Mouse (Mus musculus): Measurements from ENCODE around the gene Ctsw.

Ctsw gene

GRCm38 (mm10) chr19:5468374-5468773 lies at the start of gene Ctsw:
Ctsw (minus strand) TSS chr19:5468507.
- peak in 1 of 2 experiments; percentile 37 for DNase-seq

- DNase-seq, result no peak
Observed at GRCm38 (mm10) chr19:5516906-5517505, 48.7 kb upstream of the Ctsw start.

GRCm38 (mm10) chr19:5515840-5516777 lies 47.8 kb upstream of the Ctsw start:
- no peak for DNase-seq

- no peak for DNase-seq
Observed at GRCm38 (mm10) chr19:5513005-5513349, 44.7 kb upstream of the Ctsw start.

GRCm38 (mm10) chr19:5512091-5513004 lies 44.0 kb upstream of the Ctsw start:
- DNase-seq, result no peak

GRCm38 (mm10) chr19:5511074-5511632 lies 42.8 kb upstream of the Ctsw start:
- DNase-seq, result no peak

- peak; percentile 99 to 100 for DNase-seq
Observed at GRCm38 (mm10) chr19:5510031-5511026, 42.0 kb upstream of the Ctsw start, which contains the start of gene Snx32. Snx32 (minus strand) TSS chr19:5510538.

- DNase-seq, result no peak
Observed at GRCm38 (mm10) chr19:5503687-5504086, 35.4 kb upstream of the Ctsw start, which contains the start of gene 1700020D05Rik. 1700020D05Rik (minus strand) TSS chr19:5503787.

GRCm38 (mm10) chr19:5500330-5500875 lies 32.1 kb upstream of the Ctsw start:
- DNase-seq, result no peak

GRCm38 (mm10) chr19:5496052-5496370 lies 27.7 kb upstream of the Ctsw start:
- no peak for DNase-seq

- no peak for DNase-seq
Observed at GRCm38 (mm10) chr19:5495353-5496051, 27.2 kb upstream of the Ctsw start.

- DNase-seq, result peak; percentile 57 to 87
Observed at GRCm38 (mm10) chr19:5494314-5494713, 26.0 kb upstream of the Ctsw start.

GRCm38 (mm10) chr19:5493301-5493721 lies 25.0 kb upstream of the Ctsw start:
- DNase-seq, result peak; percentile 40 to 68

- DNase-seq, result no peak
Observed at GRCm38 (mm10) chr19:5492641-5493040, 24.3 kb upstream of the Ctsw start.

GRCm38 (mm10) chr19:5490898-5491708 lies 22.8 kb upstream of the Ctsw start:
- peak; percentile 90 to 94 for DNase-seq

GRCm38 (mm10) chr19:5490313-5490897 lies 22.1 kb upstream of the Ctsw start, which contains the start of gene Cfl1:
Cfl1 (plus strand) TSS chr19:5490455.
- peak; percentile 94 to 98 for DNase-seq

- peak in 1 of 2 experiments; percentile 23 for DNase-seq
Observed at GRCm38 (mm10) chr19:5489721-5490120, 21.4 kb upstream of the Ctsw start.

GRCm38 (mm10) chr19:5488878-5489571 lies 20.7 kb upstream of the Ctsw start:
- DNase-seq, result peak; percentile 99
